Mouse (Mus musculus) G1E (cell line): ENCODE results near the gene Brf1. TPM values are rescaled to one million over a fixed set of nuclear protein-coding genes. Genes with fewer than 3 reads are reported as not detected.

Experiments used
- ATAC-seq: 2 replicates; pipeline ENCODE4 v1.8.0; 2016; ENCODE audit warnings: mild to moderate bottlenecking; ENCODE audit not compliant: insufficient number of reproducible peaks, poor library complexity, low FRiP score, severe bottlenecking; ENCODE audit errors: extremely low read depth
- DNase-seq: peaks from one replicate; pipeline ENCODE4 v3.0.0; 2012; ENCODE audit warnings: low spot score
- H3K27me3 ChIP-seq: 2 replicates; pipeline ENCODE4 v1.6.1; 2012; ENCODE audit warnings: mild to moderate bottlenecking, low read length, inconsistent platforms; ENCODE audit not compliant: insufficient read depth
- H3K36me3 ChIP-seq: replicated peaks from 2 replicates; pipeline ENCODE3; 2012; ENCODE audit warnings: mild to moderate bottlenecking, inconsistent platforms
- H3K4me1 ChIP-seq: 2 replicates; pipeline ENCODE4 v1.6.1; 2012; ENCODE audit warnings: low read depth, low read length, inconsistent platforms, mixed read lengths; ENCODE audit not compliant: insufficient read depth
- H3K4me3 ChIP-seq: 2 replicates; pipeline ENCODE4 v1.5.1; 2012; ENCODE audit warnings: low read depth, mild to moderate bottlenecking, inconsistent platforms, low read length, moderate library complexity, mixed read lengths
- H3K9me3 ChIP-seq: replicated peaks from 2 replicates; pipeline ENCODE4 v1.6.1; 2012; ENCODE audit warnings: inconsistent platforms
- CTCF ChIP-seq: IDR thresholded peaks from 2 replicates; pipeline ENCODE4 v1.5.1; 2012; ENCODE audit warnings: low read depth, low read length, inconsistent platforms, mixed read lengths
- GATA1 ChIP-seq: IDR thresholded peaks from 2 replicates; pipeline ENCODE4 v1.6.1; 2012; ENCODE audit warnings: borderline replicate concordance, low read length, inconsistent platforms, mixed read lengths
- GATA2 ChIP-seq: IDR thresholded peaks from 2 replicates; pipeline ENCODE4 v1.6.1; 2012; ENCODE audit warnings: low read depth, low read length, inconsistent platforms, borderline replicate concordance
- POLR2AphosphoS5 ChIP-seq: IDR thresholded peaks from 2 replicates; pipeline ENCODE4 v1.6.1; 2012; ENCODE audit warnings: low read depth, low read length, inconsistent platforms; ENCODE audit not compliant: insufficient replicate concordance
- TAL1 ChIP-seq: conservative IDR thresholded peaks from 2 replicates; pipeline ENCODE4 v1.6.1; 2012; ENCODE audit warnings: low read depth, low read length, inconsistent platforms, mixed read lengths
- polyA plus RNA-seq: library from polyadenylated mRNA; stranded (reverse); fragments of >175 nt; gene quantifications from 2 replicates; pipeline ENCODE4 v1.2.3, GENCODE M21; 2012
- total RNA-seq, 2 experiments: library from RNA; stranded (forward) in 1 of 2; stranded (reverse) in 1 of 2; fragments of 200-1000 nt in 1 of 2; fragments of >200 nt in 1 of 2; fragmentation: Nextera tagmentation in 1 of 2; gene quantifications; 2 replicates each; pipeline ENCODE4 v1.2.3; 2014 to 2017

Gene Brf1
- total and polyA plus RNA-seq, 3 experiments: 46.8 to 95.9 (median 77.1) TPM

- Histone ChIP-seq H3K4me1 (peaks cover 16% of the 10 kb centered on the region), H3K27me3 (peaks cover 19% of the 10 kb centered on the region), H3K9me3 (no peaks in the 10 kb centered on the region), H3K4me3 (no peak overlapping the region), H3K36me3 (peaks cover 62% of the 10 kb centered on the region)
- peak; percentile 76 for ATAC-seq
- TF ChIP-seq GATA1 (no peak), CTCF (peak; percentile 99)
- peak; percentile 69 for DNase-seq
Observed at GRCm38 (mm10) chr12:112955800-112956199, 44.7 kb downstream of the Brf1 start.

- H3K36me3 ChIP-seq: peaks cover 37% of the 10 kb centered on the region
- no peak overlapping the region for H3K4me3 ChIP-seq
- H3K4me1 ChIP-seq: peaks cover 30% of the 10 kb centered on the region
- H3K9me3 ChIP-seq: no peaks in the 10 kb centered on the region
- peaks cover 45% of the 10 kb centered on the region for H3K27me3 ChIP-seq
- TF ChIP-seq TAL1 (no peak), GATA2 (no peak), GATA1 (no peak), CTCF (no peak), POLR2AphosphoS5 (no peak)
- DNase-seq: no peak
- no peak for ATAC-seq
Observed at GRCm38 (mm10) chr12:112952926-112953565, 47.5 kb downstream of the Brf1 start.

GRCm38 (mm10) chr12:112952433-112952832, 48.1 kb downstream of the Brf1 start:
- peaks cover 30% of the 10 kb centered on the region for H3K4me1 ChIP-seq
- TF ChIP-seq GATA2 (no peak), CTCF (no peak), GATA1 (no peak), POLR2AphosphoS5 (no peak), TAL1 (no peak; the same call in 1 of the 2 replicates)
- no peak overlapping the region for H3K4me3 ChIP-seq
- DNase-seq (no peak), ATAC-seq (no peak)
- peaks cover 31% of the 10 kb centered on the region for H3K36me3 ChIP-seq
- H3K27me3 ChIP-seq: peaks cover 51% of the 10 kb centered on the region
- no peaks in the 10 kb centered on the region for H3K9me3 ChIP-seq

DNA sequence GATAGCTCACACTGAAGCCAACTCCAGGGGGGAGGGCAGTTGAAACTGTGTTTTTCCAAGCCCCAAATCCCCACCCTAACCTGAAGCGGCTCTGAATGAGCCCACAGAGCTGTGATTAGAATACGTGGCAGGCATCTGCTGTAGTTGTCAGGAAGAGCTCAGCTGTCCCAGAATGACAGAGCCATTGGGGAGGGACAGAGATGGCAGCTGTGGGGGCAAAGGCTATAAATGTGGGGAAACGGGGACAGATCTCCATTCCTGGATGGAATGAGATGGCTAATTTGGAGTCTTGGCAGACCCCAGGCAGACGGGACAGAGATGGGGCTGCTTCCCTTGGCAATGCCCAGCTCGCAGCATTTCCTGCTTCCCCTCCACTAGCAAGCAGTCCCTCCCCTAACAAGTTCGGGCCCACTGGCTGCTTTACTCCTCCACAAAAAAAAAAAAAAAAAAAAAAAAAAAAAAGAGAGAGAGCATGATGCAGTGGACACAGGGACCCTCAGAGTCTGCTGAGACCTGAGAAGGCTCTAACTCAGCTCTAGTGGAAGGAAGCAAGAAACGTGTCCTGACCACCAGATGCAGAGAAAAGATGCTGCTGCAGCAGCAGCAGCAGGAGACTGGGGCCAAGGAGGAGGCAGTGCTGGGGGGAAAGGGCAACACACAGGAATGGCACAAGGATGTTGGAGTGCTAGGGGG, 49.2 kb downstream of the Brf1 start:
- ATAC-seq: no peak
- no peaks in the 10 kb centered on the region for H3K9me3 ChIP-seq
- H3K27me3 ChIP-seq: peaks cover 62% of the 10 kb centered on the region

DNA sequence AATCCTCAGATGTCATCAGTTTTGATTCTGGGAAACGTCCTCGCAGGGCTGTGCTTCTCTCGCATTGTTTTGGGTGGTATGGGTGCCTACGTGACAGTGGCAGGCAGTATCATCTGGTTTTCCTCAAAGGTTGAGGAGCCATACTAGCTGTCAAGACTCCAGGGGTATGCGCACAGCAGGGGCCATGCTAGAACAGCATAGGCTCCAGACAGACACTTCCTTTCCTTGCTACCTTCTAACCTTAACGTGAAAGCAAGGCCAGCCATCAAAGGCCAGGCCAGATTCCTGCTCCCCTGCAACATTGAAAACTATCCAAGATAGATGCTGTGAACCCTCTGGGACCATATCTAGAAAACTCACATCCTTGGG, 49.8 kb downstream of the Brf1 start:
- H3K4me1 ChIP-seq: peaks cover 29% of the 10 kb centered on the region
- DNase-seq (no peak), ATAC-seq (no peak)
- H3K9me3 ChIP-seq: no peaks in the 10 kb centered on the region
- TF ChIP-seq GATA2: no peak
- no peak for TF ChIP-seq CTCF
- TF ChIP-seq TAL1: no peak
- TF ChIP-seq GATA1: no peak
- TF ChIP-seq POLR2AphosphoS5: no peak
- H3K4me3 ChIP-seq: peak overlapping the region; percentile 70; the same call in 1 of the 2 replicates
- H3K27me3 ChIP-seq: peaks cover 65% of the 10 kb centered on the region
- H3K36me3 ChIP-seq: peaks cover 14% of the 10 kb centered on the region

More for the DNA sequence above, 49.2 kb downstream of the Brf1 start:
- Histone ChIP-seq H3K36me3 (peaks cover 19% of the 10 kb centered on the region), H3K4me3 (no peak overlapping the region), H3K4me1 (peaks cover 32% of the 10 kb centered on the region)
- no peak for DNase-seq
- TF ChIP-seq TAL1 (no peak), GATA2 (no peak), GATA1 (no peak), CTCF (no peak), POLR2AphosphoS5 (no peak)

DNA sequence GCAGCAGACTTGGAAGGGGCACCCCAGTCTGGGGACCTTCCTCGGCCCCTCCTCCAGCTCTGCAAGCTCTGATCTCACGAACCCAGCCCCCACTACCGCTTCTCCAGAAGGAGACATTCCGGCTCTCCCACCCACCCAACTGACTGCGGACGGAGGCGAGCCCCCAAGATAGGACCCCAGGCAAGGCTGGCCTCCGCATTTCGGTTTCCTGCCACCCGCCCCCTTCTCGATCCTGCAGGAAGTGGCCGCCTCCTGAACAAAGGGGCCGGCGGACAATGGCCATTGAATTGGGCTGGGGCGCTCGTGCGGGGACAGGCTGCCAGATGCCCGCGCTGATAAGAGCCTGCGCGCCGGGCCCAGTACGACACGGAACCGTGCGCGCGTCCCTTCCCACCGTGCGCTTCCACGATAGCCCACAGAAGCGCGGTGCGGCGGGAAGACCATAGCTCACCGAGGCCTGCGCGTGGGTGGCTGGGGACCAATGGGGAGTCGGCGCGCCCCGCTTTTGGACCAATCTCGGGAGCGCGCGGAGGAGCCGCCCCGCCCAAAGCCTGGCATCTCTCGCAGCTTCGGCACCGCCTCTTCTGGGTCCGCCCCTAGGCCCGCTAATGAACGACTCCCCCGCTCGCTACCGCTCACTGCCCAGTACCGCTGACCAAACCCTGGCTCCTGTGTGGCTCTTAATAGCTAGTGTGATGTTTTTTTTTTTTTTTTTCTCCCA, 50.3 kb downstream of the Brf1 start:
- Histone ChIP-seq H3K9me3 (no peaks in the 10 kb centered on the region), H3K36me3 (peaks cover 10% of the 10 kb centered on the region), H3K4me1 (peaks cover 27% of the 10 kb centered on the region), H3K4me3 (peak overlapping the region; percentile 70), H3K27me3 (peaks cover 69% of the 10 kb centered on the region)
- DNase-seq: peak; percentile 97
- TF ChIP-seq GATA1: no peak
- TF ChIP-seq CTCF: no peak
- no peak for TF ChIP-seq TAL1
- TF ChIP-seq POLR2AphosphoS5: no peak
- TF ChIP-seq GATA2: no peak
- ATAC-seq: peak; percentile 82
